ENCODE assay signal across 17 mouse cellular contexts in genomic region chr2:84025217-84025616, GRCm38 (mm10). TPM values are rescaled to one million over a fixed set of nuclear protein-coding genes. Genes with fewer than 3 reads are reported as not detected.
DNase-seq lines count a peak whose midpoint lies in the region; TF ChIP-seq lines count a peak whose summit lies in the region.
"Had no signal": no experiment of that assay in that cellular context is flagged by ENCODE, and none has a peak within 500 bp of the region (broad histone marks: within the 10 kb centered on the region; RNA-seq: fewer than 3 reads in every experiment).

No protein-coding gene starts in this region.

- no peaks in the 10 kb centered on the region for H3K4me1 ChIP-seq in lung, adult 2 months (ENCODE audit: control insufficient read depth, insufficient read depth, low read length)
- H3K4me1 ChIP-seq: neural tube, embryonic 12.5 days had no signal

- no peak for TF ChIP-seq CTCF in lung, adult 2 months (IDR thresholded peaks at IDR 0.05; ENCODE audit: insufficient read depth, low read length)

- DNase-seq in adrenal gland, postnatal 25 days: peak; percentile 6
- DNase-seq in adrenal gland, adult 18-20 months (ENCODE audit: low spot score in 2 of 2): no peak
- DNase-seq in lung, adult 18-20 months: peak; percentile 35 to 53
- no peak for DNase-seq in lung, adult 2 months
- DNase-seq in gastrocnemius, postnatal 25 days: peak; percentile 67
- peak; percentile 40 for DNase-seq in retina, postnatal 1 day
- no peak for DNase-seq in frontal cortex, postnatal 14 days (ENCODE audit: low spot score in 2 of 2)
- no peak for DNase-seq in spleen, postnatal 10 days (ENCODE audit: low spot score in 2 of 2)
- DNase-seq: embryo, embryonic 11 days; kidney, adult 9 months; right cerebral cortex, postnatal 14 days had no signal

- TF ChIP-seq POLR2A in lung, adult 2 months (IDR thresholded peaks at IDR 0.05; ENCODE audit: borderline replicate concordance, extremely low read depth, low read depth, low read length): no peak

- no peak overlapping the region for H3K4me3 ChIP-seq in lung, adult 2 months (replicated peaks; ENCODE audit: extremely low read depth, low read depth, low read length)
- H3K4me3 ChIP-seq: left cerebral cortex, adult 2 months; neural tube, embryonic 12.5 days had no signal

- WGBS in lung, adult 2 months: 74% methylated on average over 4 of the region's 4 CpGs

RNA-seq across cellular contexts. Expression of gene Gm13691, which starts 34.9 kb away (rescaled TPM):
- 1.9 and 2.0 TPM in 2 replicates for total RNA-seq in adrenal gland, postnatal 25 days (2021)
- total RNA-seq in adrenal gland, adult 18-20 months (2021): 1 to 10 TPM; 1.3 to 1.4 TPM
- not detected in 2 replicates for polyA plus RNA-seq in lung, adult 2 months (2012; rRNA removed)
- total RNA-seq in gastrocnemius, postnatal 25 days (2021): under 1 TPM; 0.64 to 0.70 TPM
- total RNA-seq: hematopoietic stem cell, adult 5-6 weeks; megakaryocyte, adult 5-6 weeks had no signal
- polyA plus RNA-seq: liver, embryonic 11.5 days; neural tube, embryonic 12.5 days; stomach, postnatal 0 days had no signal

RNA-seq across cellular contexts. Expression of gene Gm13697, which starts 40.7 kb away (rescaled TPM):
- total RNA-seq in adrenal gland, postnatal 25 days (2021): 1.9 and 2.0 TPM in 2 replicates
- total RNA-seq in adrenal gland, adult 18-20 months (2021): 1 to 10 TPM; 1.3 to 1.4 TPM
- not detected in 2 replicates for polyA plus RNA-seq in lung, adult 2 months (2012; rRNA removed)
- under 1 TPM; 0.64 to 0.70 TPM for total RNA-seq in gastrocnemius, postnatal 25 days (2021)
- total RNA-seq: hematopoietic stem cell, adult 5-6 weeks; megakaryocyte, adult 5-6 weeks had no signal
- polyA plus RNA-seq: liver, embryonic 11.5 days; neural tube, embryonic 12.5 days; stomach, postnatal 0 days had no signal

RNA-seq across cellular contexts. Expression of gene Gm13694, which starts 46.5 kb away (rescaled TPM):
- 1.9 and 2.0 TPM in 2 replicates for total RNA-seq in adrenal gland, postnatal 25 days (2021)
- total RNA-seq in adrenal gland, adult 18-20 months (2021): 1 to 10 TPM; 1.3 to 1.4 TPM
- polyA plus RNA-seq in lung, adult 2 months (2012; rRNA removed): not detected in 2 replicates
- under 1 TPM; 0.64 to 0.70 TPM for total RNA-seq in gastrocnemius, postnatal 25 days (2021)
- total RNA-seq: hematopoietic stem cell, adult 5-6 weeks; megakaryocyte, adult 5-6 weeks had no signal
- polyA plus RNA-seq: liver, embryonic 11.5 days; neural tube, embryonic 12.5 days; stomach, postnatal 0 days had no signal

RNA-seq across cellular contexts. Expression of gene Gm13696, which starts 52.3 kb away (rescaled TPM):
- total RNA-seq in adrenal gland, postnatal 25 days (2021): 1.9 and 2.0 TPM in 2 replicates
- 1 to 10 TPM; 1.3 to 1.4 TPM for total RNA-seq in adrenal gland, adult 18-20 months (2021)
- not detected in 2 replicates for polyA plus RNA-seq in lung, adult 2 months (2012; rRNA removed)
- under 1 TPM; 0.64 to 0.70 TPM for total RNA-seq in gastrocnemius, postnatal 25 days (2021)
- total RNA-seq: hematopoietic stem cell, adult 5-6 weeks; megakaryocyte, adult 5-6 weeks had no signal
- polyA plus RNA-seq: liver, embryonic 11.5 days; neural tube, embryonic 12.5 days; stomach, postnatal 0 days had no signal

RNA-seq across cellular contexts. Expression of gene Gm13695, which starts 58.1 kb away (rescaled TPM):
- not detected in 2 replicates for total RNA-seq in adrenal gland, postnatal 25 days (2021)
- total RNA-seq in adrenal gland, adult 18-20 months (2021): not detected
- not detected in 2 replicates for polyA plus RNA-seq in lung, adult 2 months (2012; rRNA removed)
- total RNA-seq in gastrocnemius, postnatal 25 days (2021): under 1 TPM in 1 of 2 experiments, not detected in 1; 0.70 TPM
- total RNA-seq: hematopoietic stem cell, adult 5-6 weeks; left cerebral cortex, adult 2 months; megakaryocyte, adult 5-6 weeks had no signal
- polyA plus RNA-seq: liver, embryonic 11.5 days; neural tube, embryonic 12.5 days; stomach, postnatal 0 days had no signal

Comparison
In these comparisons a context has a peak if more than half of its experiments do, and no peak if none do; other contexts are left out.
1. DNase-seq: peak in adrenal gland, postnatal 25 days (single experiment), lung, adult 18-20 months (2 of 2), gastrocnemius, postnatal 25 days (single experiment) and retina, postnatal 1 day (single experiment); none in adrenal gland, adult 18-20 months (0 of 2), lung, adult 2 months (single experiment), frontal cortex, postnatal 14 days (0 of 2) and spleen, postnatal 10 days (0 of 2).